Mouse (Mus musculus) ES-E14 (cell line): Measurements from ENCODE around the gene H2al1h. TPM values are rescaled to one million over a fixed set of nuclear protein-coding genes. Genes with fewer than 3 reads are reported as not detected.
"Not testable (repeated sequence)": the region's sequence is repeated elsewhere in the genome, so short reads cannot be mapped to it uniquely, and the experiment has no call there.

ENCODE experiments used
- DNase-seq: peaks from one replicate; pipeline ENCODE4 v3.0.0-alpha.2; 2013; ENCODE audit warnings: low read depth, low spot score
- H3K27ac ChIP-seq: 2 replicates; pipeline ENCODE4 v1.5.1; 2012; ENCODE audit warnings: low read depth, mild to moderate bottlenecking, low read length, moderate library complexity, mixed read lengths; ENCODE audit not compliant: poor library complexity, insufficient read depth, severe bottlenecking
- H3K36me3 ChIP-seq: 2 replicates; pipeline ENCODE4 v1.6.1; 2012; ENCODE audit warnings: mild to moderate bottlenecking, low read length, moderate library complexity, mixed read lengths; ENCODE audit not compliant: control insufficient read depth, poor library complexity, insufficient read depth, severe bottlenecking
- H3K4me1 ChIP-seq, 2 experiments: fragments of 150-350 bp in 1 of 2; sonication (generic) in 1 of 2; 2 replicates each; pipeline ENCODE4 v1.6.1; 2012; ENCODE audit warnings: low read length in 2 of 2, mild to moderate bottlenecking in 1 of 2, mixed read lengths in 1 of 2; ENCODE audit not compliant: control insufficient read depth in 2 of 2, insufficient read depth in 2 of 2, poor library complexity in 1 of 2
- H3K4me3 ChIP-seq, 2 experiments: fragments of 150-350 bp in 1 of 2; sonication (generic) in 1 of 2; 2 replicates each; pipeline ENCODE4 v1.5.1; 2012; ENCODE audit warnings: low read length in 2 of 2, low read depth in 1 of 2, mild to moderate bottlenecking in 1 of 2, mixed read lengths in 1 of 2; ENCODE audit not compliant: insufficient read depth in 1 of 2, poor library complexity in 1 of 2, severe bottlenecking in 1 of 2
- H3K9ac ChIP-seq: 2 replicates; pipeline ENCODE4 v1.6.1; 2012; ENCODE audit warnings: low read depth, mild to moderate bottlenecking, low read length, mixed read lengths; ENCODE audit not compliant: poor library complexity, insufficient read depth, severe bottlenecking
- H3K9me3 ChIP-seq: fragments of 150-350 bp; sonication (generic); 2 replicates; pipeline ENCODE4 v1.6.1; 2012; ENCODE audit warnings: low read depth, mild to moderate bottlenecking, low read length; ENCODE audit not compliant: control insufficient read depth, insufficient read depth
- CHD2 ChIP-seq: IDR thresholded peaks from 2 replicates; pipeline ENCODE4 v1.6.1; 2014; ENCODE audit warnings: mild to moderate bottlenecking, low read depth, low read length, inconsistent platforms
- HCFC1 ChIP-seq: IDR thresholded peaks from 2 replicates; pipeline ENCODE4 v1.6.1; 2012; ENCODE audit warnings: low read length, inconsistent platforms, borderline replicate concordance; ENCODE audit not compliant: insufficient read depth
- MAFK ChIP-seq: IDR thresholded peaks from 2 replicates; pipeline ENCODE4 v1.6.1; 2014; ENCODE audit warnings: mild to moderate bottlenecking, low read depth, low read length, inconsistent platforms; ENCODE audit not compliant: insufficient read depth
- ZC3H11A ChIP-seq: IDR thresholded peaks from 2 replicates; pipeline ENCODE4 v1.6.1; 2012; ENCODE audit warnings: low read depth, mild to moderate bottlenecking, inconsistent platforms, low read length, borderline replicate concordance
- ZNF384 ChIP-seq: IDR thresholded peaks from 2 replicates; pipeline ENCODE4 v1.6.1; 2012; ENCODE audit warnings: low read depth, low read length, inconsistent platforms
- in situ Hi-C, 2 experiments: fragments of 600-800 bp; cut with MboI; formaldehyde crosslinking; loops; one replicate each; pipeline ENCODE4 v1.15.1; 2025; ENCODE audit warnings: low sequenced_read_pairs in 2 of 2, inconsistent platforms in 1 of 2; ENCODE audit not compliant: unreplicated experiment in 2 of 2
- total RNA-seq: library from RNA; depleted of rRNA; stranded (reverse); fragments of 300-350 nt; gene quantifications from 2 replicates; pipeline ENCODE4 v1.2.3, GENCODE M21; 2012

The H2al1h gene
- total RNA-seq, 1 experiment: not detected

- H3K27ac ChIP-seq, H3K9ac ChIP-seq, H3K36me3 ChIP-seq, in situ Hi-C loops, H3K9me3 ChIP-seq, DNase-seq, H3K4me3 ChIP-seq, H3K4me1 ChIP-seq: not testable (repeated sequence)
Observed at GRCm38 (mm10) chrX:11324359-11324758, 3.1 kb downstream of the H2al1h start, which contains the start of gene H2al1i. TSS of gene H2al1i (plus strand) at chrX:11324659.

- H3K36me3 ChIP-seq, H3K4me3 ChIP-seq, DNase-seq, H3K27ac ChIP-seq, H3K9me3 ChIP-seq, H3K4me1 ChIP-seq, H3K9ac ChIP-seq, in situ Hi-C loops: not testable (repeated sequence)
Observed at GRCm38 (mm10) chrX:11327522-11327921, 6.2 kb downstream of the H2al1h start, which contains the start of gene H2al1j. TSS of gene H2al1j (plus strand) at chrX:11327822.

- no peak overlapping the region for H3K4me3 ChIP-seq
- in situ Hi-C loops: no loop called here
- H3K9me3 ChIP-seq: no peaks in the 10 kb centered on the region
- no peaks in the 10 kb centered on the region for H3K4me1 ChIP-seq
- H3K9ac ChIP-seq: no peak overlapping the region
- DNase-seq: no peak
- H3K36me3 ChIP-seq: no peaks in the 10 kb centered on the region
- TF ChIP-seq ZNF384: no peak
- no peak for TF ChIP-seq MAFK
- TF ChIP-seq CHD2: no peak
- TF ChIP-seq HCFC1: no peak
- TF ChIP-seq ZC3H11A: no peak
- no peak overlapping the region for H3K27ac ChIP-seq
Observed at GRCm38 (mm10) chrX:11345762-11346161, 24.5 kb downstream of the H2al1h start.

- Histone ChIP-seq H3K9ac (no peak overlapping the region), H3K36me3 (no peaks in the 10 kb centered on the region), H3K4me1 (no peaks in the 10 kb centered on the region), H3K9me3 (no peaks in the 10 kb centered on the region), H3K4me3 (no peak overlapping the region), H3K27ac (no peak overlapping the region)
- DNase-seq: no peak
- no peak for TF ChIP-seq CHD2
- TF ChIP-seq HCFC1: no peak
- no peak for TF ChIP-seq MAFK
- TF ChIP-seq ZNF384: no peak
- no peak for TF ChIP-seq ZC3H11A
- in situ Hi-C loops: no loop called here
Observed at GRCm38 (mm10) chrX:11346756-11347155, 25.5 kb downstream of the H2al1h start.

- Histone ChIP-seq H3K4me1 (no peaks in the 10 kb centered on the region), H3K36me3 (no peaks in the 10 kb centered on the region), H3K4me3 (no peak overlapping the region), H3K27ac (no peak overlapping the region), H3K9ac (no peak overlapping the region), H3K9me3 (no peaks in the 10 kb centered on the region)
- DNase-seq: no peak
- in situ Hi-C loops: no loop called here
- TF ChIP-seq ZC3H11A (no peak), CHD2 (no peak), ZNF384 (no peak), HCFC1 (no peak), MAFK (no peak)
Observed at GRCm38 (mm10) chrX:11360823-11361222, 39.5 kb downstream of the H2al1h start.
